Mouse (Mus musculus) ovary, postnatal 10 days (tissue): ENCODE results near the gene Hsf2bp.

Experiments
- DNase-seq: peaks from one replicate; pipeline ENCODE4 v3.0.0; 2022; ENCODE audit warnings: low spot score

Gene Hsf2bp

DNA sequence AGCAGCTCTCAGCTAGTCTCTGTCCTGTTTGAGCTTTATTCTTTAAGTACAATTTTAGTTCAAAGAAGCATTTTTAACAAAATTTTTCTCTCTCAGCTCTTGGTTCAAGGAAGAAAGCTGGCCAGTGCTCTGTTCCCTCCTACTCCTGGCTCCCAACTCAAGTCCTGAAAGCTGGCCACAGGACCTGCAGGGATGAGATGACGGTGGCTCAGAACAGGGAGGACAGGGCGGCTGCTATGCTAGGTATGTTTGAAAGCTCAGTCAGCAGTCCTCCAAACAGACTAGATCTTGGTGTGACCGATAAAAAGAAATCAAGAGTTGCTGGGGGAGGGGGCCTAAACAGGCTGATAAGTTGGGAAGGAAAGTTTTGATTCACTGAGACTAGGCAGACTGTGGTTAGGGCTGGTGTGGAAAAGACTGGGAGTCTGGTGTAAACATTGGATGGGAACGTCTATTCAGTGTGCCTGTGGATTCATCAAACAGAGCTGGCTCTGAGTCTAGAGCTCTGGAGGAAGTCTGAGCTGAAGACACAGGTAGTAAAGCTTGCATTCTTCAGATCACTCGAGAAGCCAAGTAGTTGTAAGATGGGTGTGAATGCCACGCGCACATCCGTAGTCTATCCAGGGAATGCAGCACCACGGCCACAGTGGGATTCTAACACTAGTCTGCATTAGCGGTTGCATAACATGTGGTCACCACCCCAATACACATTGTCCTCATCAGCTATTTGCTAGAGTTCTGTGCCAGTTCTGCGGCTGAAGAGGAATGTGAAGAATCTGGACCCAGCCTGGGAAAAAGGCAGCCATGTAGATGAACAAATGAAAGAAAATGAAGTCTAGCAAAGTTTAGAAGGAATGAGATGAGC is 53.6 kb downstream of the Hsf2bp start:
- no peak for DNase-seq

DNA sequence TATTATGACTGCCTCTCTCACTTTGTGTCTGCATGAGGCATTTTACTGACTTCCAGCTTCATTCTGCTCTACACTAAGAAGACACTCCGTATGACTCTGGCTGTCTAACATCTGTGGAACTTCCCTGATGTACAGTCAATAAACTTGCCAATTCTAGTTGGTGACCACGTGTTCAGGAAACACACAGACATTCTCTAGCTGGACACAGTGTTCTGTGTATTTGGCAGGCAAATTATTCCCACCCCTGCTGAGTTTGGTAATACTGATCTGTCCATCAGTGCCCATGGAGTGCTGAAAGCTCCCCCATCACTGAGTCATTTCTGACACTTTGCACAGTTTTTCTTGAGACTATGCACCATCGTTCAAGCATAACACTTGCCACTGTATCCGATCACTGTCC is 56.3 kb downstream of the Hsf2bp start:
- no peak for DNase-seq

DNA sequence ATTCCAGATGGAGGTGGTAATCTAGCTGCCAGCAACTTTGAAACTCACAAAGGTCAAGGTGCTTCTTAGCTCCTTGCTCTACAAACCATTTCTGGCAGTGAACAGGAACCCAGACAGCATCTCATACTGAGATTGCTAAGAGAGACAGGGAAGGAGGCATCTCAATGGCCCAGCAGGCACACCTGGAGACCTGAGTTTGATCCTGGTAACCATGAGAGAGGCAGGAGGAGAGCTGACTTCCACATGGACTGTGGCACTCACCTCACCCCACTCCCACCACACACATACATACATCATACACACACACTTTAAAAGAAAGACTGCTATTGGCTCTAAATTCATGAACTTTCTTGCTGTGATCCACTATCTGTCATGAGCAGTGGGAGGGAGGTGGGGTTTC is 59.0 kb downstream of the Hsf2bp start:
- no peak for DNase-seq

DNA sequence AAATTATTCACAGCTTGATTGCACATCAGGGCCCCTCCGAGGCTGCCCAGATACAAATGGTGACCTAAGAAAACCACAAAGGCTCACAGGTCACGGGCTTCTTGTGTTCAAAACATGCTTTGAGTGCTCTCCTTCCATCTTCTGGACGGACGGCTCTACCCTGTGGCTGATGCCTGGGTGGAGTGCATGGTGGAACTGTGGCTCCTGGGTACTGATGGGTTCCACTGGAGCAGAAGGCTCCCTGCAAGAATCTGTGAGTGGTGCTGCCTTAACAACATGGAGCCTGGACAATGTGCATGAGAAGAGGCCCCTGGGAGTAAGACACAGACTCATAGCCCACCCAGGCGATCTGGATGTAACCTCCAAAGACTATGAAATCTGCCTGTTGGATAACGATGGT is 59.6 kb downstream of the Hsf2bp start:
- DNase-seq, result no peak

DNA sequence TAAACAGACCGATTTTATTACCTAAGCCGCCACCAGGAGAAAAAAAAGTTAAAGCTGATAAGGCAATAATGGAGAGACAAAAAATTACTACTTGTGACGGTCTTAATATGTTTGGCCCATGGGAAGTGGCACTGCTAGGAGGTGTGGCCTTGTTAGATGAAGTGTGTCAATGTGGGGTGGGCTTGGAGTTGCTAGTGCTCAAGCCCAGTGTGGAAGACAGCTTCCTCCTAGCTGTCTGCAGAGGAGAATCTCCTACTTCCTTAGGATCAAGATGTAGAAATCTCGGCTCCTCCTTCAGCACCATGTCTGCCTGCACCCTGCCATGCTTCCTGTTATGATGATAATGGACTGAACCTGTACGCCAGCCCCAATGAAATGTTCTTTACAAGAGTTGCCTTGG is 61.5 kb downstream of the Hsf2bp start:
- DNase-seq, result no peak

DNA sequence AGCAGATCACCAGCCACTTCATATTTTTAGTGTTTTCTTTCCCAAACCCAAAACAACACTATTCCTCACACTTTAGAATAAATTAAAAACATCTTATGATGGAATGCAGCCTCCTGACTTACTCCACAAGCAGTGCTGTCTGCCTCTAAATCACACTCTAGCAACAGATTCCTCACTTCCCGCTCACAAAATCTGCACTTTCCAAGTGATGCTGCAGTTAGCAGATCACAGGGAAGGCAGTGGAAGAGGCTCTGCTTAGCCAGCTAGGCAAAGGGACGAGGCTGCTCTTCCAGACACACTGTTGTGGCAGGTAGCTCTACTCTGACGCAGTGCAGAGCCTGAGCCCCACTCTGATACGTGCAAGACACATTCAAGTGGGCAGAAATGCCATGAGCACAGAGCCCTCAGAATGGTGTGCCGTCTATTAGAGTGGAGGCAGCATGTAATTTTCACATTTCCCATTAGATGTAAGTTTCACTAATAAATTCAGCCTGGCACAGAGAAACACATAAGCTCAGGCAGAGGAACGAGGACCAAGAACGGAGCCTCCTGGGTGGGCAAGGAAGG is 62.4 kb downstream of the Hsf2bp start:
- no peak for DNase-seq

DNA sequence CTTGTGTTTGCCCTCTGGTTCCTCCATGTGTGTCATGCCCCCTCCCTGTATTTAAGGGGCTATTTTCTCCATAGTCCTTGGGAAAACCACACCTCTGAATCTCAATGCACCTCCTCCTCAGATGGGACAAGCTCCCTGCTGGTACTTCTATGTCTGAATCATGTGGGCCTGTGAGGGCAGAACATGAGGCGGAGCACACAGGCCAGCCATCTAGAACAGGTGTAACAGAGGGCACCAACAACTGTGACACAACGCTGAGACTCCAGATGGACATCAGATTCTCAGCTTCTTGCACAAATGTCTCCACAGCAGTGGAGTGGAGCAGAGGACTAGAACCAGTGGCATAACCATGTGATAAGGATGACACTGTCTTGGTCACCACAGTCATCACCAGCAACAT is 65.3 kb downstream of the Hsf2bp start:
- DNase-seq, result no peak

DNA sequence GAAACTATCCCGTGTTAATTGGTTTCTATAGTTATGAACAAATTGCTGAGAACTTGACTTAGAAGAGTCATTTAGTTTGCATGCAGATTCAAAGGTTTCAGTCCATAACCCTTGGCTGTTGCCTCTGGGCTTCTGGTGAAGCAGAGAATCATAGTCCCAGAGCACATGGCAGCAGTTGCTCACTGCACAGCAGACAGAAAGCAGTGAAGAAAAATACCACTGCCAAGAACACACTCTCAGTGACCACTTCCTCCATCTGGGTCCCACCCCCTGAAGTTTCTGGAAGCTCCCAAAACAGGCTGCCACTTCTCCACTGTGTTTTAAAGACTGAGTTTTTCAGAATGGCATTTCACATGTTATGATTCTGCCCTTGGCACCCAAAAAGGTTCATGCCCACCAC is 67.3 kb downstream of the Hsf2bp start:
- no peak for DNase-seq

DNA sequence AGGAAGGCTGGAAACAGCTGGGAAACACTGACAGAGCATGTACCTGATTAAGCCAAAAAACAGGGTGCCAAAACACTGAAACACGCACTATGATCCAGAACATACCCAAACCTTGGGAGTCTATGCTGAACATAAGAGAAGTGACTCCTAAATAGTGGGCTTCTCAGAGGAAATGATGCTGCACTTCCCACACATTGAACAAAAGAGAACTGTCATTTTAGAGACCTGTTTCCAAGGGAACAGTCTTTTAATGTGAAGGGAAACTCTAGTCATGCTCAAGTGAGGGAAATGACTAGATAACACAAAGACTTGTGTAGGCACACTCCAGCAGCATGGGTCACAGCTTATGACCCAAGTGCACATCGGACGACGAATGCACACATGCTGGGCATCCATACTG is 68.8 kb downstream of the Hsf2bp start:
- DNase-seq, result no peak

DNA sequence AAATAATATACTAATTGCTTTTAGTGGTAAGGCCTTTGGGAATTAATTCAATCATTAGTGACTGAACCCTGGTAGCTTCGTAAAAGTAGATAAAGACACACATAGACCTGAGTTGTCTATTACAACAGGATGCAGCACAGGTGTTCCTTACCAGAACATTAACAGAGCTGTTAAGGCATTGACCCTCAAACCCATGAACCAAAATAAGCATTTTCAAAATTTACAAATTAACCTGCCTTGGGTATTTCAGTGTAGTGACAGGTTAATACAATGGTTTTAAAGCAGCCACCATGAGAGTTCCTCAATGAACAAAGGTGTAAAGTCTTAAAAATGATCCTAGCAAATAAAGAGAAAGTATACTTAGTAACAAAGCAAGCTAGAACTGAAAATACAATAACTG is 69.6 kb downstream of the Hsf2bp start:
- DNase-seq, result no peak

DNA sequence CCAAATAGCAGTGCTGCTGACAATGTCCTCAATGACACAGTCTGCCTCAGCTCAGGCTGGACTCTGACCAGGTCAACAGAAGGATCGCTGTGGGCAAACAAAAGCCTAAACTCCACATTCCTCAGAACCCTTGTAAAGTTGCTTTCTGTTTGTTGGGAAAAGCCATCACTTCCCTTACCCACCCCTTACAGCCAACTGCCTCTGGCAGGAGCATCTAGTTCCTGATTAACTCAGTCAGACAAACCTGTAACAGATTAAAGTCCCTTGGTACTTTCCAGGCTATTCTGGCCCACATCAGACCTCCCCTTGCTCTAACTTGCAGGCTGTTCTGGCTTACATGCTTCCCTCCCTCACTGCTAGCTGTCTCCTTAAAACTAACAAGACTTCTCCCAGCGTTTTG is 70.5 kb downstream of the Hsf2bp start:
- DNase-seq, result no peak

DNA sequence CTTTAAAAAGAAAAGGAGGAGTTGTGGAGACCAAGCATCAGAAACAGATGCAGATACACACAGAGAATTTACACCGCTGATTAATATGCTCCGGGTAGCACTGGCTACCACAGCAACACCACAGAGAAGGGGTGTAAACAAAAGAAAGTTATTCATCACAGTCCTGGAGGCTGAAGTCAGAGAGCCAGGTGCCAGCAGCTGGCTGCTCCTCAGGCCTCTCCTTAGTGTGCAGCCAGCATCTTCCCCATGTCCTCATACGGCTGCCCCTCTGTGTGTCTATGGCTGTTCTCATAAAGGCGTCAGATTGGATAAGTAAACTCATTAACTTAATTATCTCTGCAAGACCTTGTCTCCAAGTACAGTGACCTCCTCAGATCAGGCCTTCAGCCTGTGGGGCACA is 73.2 kb downstream of the Hsf2bp start:
- no peak for DNase-seq

DNA sequence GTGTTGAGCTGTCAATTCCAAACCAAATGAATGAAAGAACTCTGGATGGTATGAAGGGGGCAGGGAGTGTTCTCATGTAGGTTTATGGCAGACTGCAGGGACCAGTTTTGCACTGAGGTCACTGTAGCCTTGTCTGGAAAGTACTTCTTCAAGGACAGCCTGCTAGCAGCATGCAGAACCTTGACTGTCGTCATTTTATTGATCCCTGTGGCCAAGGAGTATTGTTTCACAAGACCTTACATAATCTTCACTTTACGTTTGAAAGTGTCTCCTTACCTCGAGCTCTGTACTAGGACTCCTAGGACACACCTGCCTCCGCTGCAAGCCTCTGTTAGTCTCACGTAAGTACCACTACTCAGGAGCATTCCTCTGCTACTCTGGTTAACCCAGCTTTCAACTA is 73.9 kb downstream of the Hsf2bp start:
- DNase-seq, result no peak

DNA sequence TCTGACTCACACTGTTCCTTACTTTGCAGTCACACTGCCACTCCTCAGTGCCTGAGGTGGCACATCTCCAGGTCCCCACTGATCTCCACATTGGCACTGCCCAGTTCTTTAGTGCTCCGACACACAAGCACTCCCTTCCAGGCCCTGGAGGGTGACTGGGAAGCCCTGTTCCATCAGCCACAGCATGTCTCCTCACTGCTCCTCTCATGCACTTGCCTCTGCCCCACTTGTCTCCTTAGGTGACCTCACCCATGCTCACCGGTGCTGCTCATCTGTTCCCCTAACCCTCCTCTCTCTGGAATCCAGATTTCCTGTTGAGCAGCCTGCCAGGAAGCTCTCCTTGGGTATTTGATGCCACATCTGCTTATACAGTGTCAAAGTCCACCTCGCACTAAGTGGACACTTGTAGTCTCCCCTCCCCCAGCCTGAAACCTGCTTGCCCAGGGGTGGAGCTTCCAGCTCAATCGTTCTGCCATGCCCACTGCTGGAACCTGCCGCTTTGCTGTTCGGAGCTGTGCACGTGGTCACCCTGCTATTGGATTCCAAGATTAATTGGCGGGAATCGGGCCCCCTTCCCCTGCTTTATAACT is 81.5 kb downstream of the Hsf2bp start:
- DNase-seq, result no peak

DNA sequence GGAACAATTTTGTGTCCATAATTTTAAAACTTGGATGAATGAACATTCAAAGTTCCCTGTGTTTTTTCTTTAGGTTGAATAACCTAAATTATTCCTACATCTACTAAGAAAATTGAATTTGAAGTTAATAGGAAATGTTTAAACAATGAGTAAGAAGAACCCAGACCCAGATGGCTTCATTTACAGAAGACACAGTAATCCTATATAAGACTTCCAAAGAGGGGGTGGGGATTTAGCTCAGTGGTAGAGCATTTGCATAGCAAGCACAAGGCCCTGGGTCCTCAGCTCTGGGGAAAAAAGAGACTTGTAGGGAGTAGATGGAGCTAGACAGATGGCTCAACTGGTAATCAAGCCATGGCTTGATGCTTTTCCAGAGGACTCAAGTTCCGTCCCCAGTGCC is 87.1 kb downstream of the Hsf2bp start:
- DNase-seq, result no peak

DNA sequence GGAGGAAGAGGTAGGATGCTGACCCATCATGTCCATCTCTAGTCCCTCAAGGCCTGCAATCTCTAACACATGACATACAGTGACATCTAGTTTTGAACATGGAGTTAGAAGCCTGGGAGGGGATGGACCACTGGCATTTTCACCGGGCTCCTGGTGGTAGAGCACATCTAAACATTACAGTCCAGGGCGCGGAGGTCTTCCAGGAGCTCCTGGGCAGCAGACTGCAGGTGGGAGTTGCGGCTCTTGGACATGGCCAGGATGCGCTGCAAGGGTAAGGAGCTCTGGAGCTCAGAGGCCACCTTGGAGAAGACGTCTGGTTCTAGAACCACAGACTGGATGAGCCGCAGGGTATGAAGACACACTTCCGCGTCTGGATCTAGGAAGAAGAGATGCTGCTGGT is 89.7 kb downstream of the Hsf2bp start:
- DNase-seq, result no peak

DNA sequence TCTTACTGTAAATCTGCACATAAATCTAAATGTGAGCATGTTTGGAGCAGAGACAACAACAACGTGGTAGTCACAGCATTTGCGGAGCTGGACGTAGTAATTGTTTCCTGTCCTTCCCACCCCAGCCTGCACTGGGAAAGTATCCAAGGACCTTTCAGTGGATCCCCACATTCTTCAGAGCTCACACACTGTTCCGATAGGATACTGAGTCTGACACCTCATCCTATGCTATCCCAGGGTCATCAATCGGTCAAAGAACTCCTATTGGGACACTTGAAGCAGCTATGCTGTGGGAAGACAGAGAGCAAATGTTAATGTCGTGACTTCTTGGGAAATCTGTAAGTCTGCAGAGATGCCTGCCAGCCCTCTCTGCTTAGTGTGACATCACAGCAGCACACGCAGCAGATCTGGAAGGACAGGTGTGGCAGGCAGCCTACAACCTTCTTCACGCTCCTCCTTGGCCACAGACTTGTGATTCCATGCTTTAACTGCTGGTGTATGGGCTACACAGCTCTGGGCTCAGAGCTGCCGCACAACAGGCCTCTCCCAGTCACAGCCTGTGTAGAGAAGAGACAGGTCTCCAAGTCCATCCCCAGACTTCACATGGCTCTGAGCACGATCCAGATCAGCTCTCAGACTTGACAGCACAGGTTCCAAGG is 92.1 kb downstream of the Hsf2bp start:
- DNase-seq, result no peak

DNA sequence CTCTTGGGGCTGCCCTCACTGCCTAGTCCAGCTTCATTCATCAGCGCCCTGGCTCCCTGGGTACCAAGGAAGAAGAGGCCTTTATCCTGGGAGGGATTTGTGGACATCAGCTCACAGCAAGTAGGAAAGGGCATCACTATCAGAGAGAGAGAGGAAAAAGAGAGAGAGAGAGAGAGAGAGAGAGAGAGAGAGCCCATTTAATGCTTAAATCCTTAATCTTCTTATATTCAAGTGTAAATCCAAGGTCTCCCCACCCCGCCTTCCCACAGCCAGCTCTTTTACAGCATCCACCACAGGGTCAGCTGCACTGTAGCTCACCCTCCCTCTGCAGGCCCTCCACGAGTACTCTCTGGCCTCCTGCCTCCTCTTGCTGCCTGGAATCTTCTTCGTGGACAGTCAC is 94.5 kb downstream of the Hsf2bp start:
- DNase-seq, result no peak

DNA sequence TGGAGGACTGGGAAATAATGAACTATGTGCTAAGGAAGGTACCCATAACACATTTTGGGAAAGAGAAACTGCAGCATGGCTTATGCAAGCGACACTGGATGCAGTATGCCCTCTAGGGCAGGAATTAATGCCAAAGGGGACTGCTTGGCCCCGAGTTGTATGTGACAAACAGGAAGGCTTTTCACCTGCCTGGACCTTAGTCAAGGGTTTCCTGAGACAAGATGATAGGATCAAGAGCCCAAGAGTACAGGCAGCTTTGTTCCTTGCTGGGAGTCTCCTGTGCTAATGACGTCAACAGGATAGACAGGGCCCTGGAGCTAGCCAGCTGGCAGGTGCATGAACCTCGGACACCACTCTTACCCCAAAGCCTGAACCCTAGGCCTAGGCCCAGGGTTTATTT is 95.5 kb downstream of the Hsf2bp start:
- DNase-seq, result no peak

DNA sequence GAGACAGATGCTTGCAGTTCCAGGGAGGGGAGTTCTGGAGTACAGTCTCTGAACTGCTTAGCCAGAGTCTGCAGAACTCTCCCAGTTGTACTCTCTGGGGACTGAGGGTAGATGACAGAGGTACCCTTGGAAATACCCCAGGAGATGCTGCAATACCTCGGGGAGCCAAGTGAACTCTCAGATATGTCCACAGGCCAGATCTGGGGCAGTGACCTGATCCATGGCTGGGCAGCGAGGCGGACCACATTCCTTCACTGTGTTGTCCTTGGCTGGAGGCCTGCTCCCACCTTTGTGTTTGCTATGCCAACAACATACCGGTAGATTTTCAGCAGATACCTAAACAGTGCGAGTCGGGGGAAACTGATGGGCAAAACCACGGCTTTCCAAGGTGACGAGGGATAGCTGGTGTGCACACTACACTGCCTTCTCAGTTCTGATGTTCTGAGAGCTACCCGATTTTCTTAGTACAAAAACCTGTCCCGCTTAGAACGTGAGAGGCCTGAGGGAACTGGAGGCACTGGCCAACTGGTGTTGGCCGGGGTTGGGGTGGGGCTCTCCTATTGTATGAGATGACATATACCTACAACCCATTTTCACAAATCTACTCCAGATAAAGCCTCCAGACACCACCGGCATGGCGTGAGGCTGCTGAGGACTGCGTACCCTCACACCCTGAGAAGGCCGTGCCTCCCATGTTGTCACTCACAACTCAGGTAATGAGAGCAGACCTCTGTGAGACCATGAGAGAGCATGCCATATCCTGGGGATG is 96.7 kb downstream of the Hsf2bp start:
- DNase-seq, result no peak

DNA sequence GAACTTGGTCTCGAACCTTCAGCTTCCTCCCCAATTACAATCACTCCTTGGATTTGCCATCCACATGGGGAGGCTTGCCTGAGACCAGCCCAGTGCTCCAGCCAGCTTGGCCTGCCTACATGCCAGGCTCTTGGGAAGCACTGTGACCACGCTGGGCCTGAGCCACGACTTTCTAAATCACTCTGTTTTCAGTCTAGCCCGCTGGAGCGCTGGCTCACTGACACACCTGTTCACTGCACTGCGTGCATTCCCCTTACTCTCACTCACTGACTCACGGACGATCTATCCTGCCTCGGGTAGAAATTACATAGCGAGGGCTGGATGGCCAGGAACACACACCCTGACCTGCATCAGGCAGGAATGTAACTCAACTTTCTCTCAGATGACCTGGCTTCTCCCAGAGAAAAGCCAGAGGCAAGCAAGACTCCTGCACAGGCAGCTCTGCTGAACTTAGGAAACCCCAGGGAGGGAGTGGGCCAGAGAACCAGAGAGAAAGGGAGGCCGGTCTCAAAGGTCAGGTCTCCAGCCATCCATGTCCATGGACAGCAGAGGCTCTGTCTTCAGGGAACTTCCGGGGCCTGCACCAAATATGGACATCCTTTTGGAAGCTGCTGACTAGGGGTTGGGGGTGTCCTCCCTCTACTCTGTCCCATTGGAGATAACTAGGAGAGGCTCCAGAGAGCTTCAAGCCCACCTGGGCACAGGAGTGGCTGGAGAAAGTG is 97.4 kb downstream of the Hsf2bp start:
- no peak for DNase-seq

DNA sequence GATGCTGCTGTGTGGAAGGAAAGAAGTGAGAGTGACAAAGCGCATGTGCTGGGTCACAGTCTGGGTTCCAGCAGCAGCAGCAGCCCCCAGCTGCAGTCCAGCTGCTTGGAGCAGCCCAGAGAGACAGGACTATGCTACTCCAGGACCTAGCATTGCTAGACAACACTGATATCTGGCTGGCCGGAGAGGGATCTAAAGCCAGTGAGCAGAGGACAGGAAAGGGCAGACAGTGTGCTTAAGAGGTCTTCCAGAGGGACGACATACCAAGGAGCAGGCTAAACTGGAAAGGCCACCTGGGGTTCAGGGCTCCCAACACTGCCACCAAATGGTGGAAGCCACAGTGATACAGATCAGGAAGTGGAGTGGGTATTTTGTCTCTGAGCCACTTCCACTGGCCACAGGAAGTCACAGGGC is 99.0 kb downstream of the Hsf2bp start:
- no peak for DNase-seq
